Mouse (Mus musculus) ES-E14 (cell line): ENCODE measurements at regions not wholly inside any gene's neighbourhood (a gene's known extent, or its start where the extent isn't known, plus 50 kb on each side); places are given as distances from the start of the nearest gene placed in this dataset.

Source experiments
- DNase-seq: peaks from one replicate; pipeline ENCODE4 v3.0.0-alpha.2; 2013; ENCODE audit warnings: low read depth, low spot score
- H3K27ac ChIP-seq: 2 replicates; pipeline ENCODE4 v1.5.1; 2012; ENCODE audit warnings: low read depth, mild to moderate bottlenecking, low read length, moderate library complexity, mixed read lengths; ENCODE audit not compliant: poor library complexity, insufficient read depth, severe bottlenecking
- H3K36me3 ChIP-seq: 2 replicates; pipeline ENCODE4 v1.6.1; 2012; ENCODE audit warnings: mild to moderate bottlenecking, low read length, moderate library complexity, mixed read lengths; ENCODE audit not compliant: control insufficient read depth, poor library complexity, insufficient read depth, severe bottlenecking
- H3K4me1 ChIP-seq, 2 experiments: fragments of 150-350 bp in 1 of 2; sonication (generic) in 1 of 2; 2 replicates each; pipeline ENCODE4 v1.6.1; 2012; ENCODE audit warnings: low read length in 2 of 2, mild to moderate bottlenecking in 1 of 2, mixed read lengths in 1 of 2; ENCODE audit not compliant: control insufficient read depth in 2 of 2, insufficient read depth in 2 of 2, poor library complexity in 1 of 2
- H3K4me3 ChIP-seq, 2 experiments: fragments of 150-350 bp in 1 of 2; sonication (generic) in 1 of 2; 2 replicates each; pipeline ENCODE4 v1.5.1; 2012; ENCODE audit warnings: low read length in 2 of 2, low read depth in 1 of 2, mild to moderate bottlenecking in 1 of 2, mixed read lengths in 1 of 2; ENCODE audit not compliant: insufficient read depth in 1 of 2, poor library complexity in 1 of 2, severe bottlenecking in 1 of 2
- H3K9ac ChIP-seq: 2 replicates; pipeline ENCODE4 v1.6.1; 2012; ENCODE audit warnings: low read depth, mild to moderate bottlenecking, low read length, mixed read lengths; ENCODE audit not compliant: poor library complexity, insufficient read depth, severe bottlenecking
- H3K9me3 ChIP-seq: fragments of 150-350 bp; sonication (generic); 2 replicates; pipeline ENCODE4 v1.6.1; 2012; ENCODE audit warnings: low read depth, mild to moderate bottlenecking, low read length; ENCODE audit not compliant: control insufficient read depth, insufficient read depth
- CHD2 ChIP-seq: IDR thresholded peaks from 2 replicates; pipeline ENCODE4 v1.6.1; 2014; ENCODE audit warnings: mild to moderate bottlenecking, low read depth, low read length, inconsistent platforms
- HCFC1 ChIP-seq: IDR thresholded peaks from 2 replicates; pipeline ENCODE4 v1.6.1; 2012; ENCODE audit warnings: low read length, inconsistent platforms, borderline replicate concordance; ENCODE audit not compliant: insufficient read depth
- MAFK ChIP-seq: IDR thresholded peaks from 2 replicates; pipeline ENCODE4 v1.6.1; 2014; ENCODE audit warnings: mild to moderate bottlenecking, low read depth, low read length, inconsistent platforms; ENCODE audit not compliant: insufficient read depth
- ZC3H11A ChIP-seq: IDR thresholded peaks from 2 replicates; pipeline ENCODE4 v1.6.1; 2012; ENCODE audit warnings: low read depth, mild to moderate bottlenecking, inconsistent platforms, low read length, borderline replicate concordance
- ZNF384 ChIP-seq: IDR thresholded peaks from 2 replicates; pipeline ENCODE4 v1.6.1; 2012; ENCODE audit warnings: low read depth, low read length, inconsistent platforms
- in situ Hi-C, 2 experiments: fragments of 600-800 bp; cut with MboI; formaldehyde crosslinking; loops; one replicate each; pipeline ENCODE4 v1.15.1; 2025; ENCODE audit warnings: low sequenced_read_pairs in 2 of 2, inconsistent platforms in 1 of 2; ENCODE audit not compliant: unreplicated experiment in 2 of 2

- Histone ChIP-seq H3K36me3 (no peaks in the 10 kb centered on the region), H3K4me3 (no peak overlapping the region), H3K27ac (no peak overlapping the region), H3K9me3 (no peaks in the 10 kb centered on the region), H3K4me1 (no peaks in the 10 kb centered on the region), H3K9ac (no peak overlapping the region)
- TF ChIP-seq ZNF384 = no peak
- TF ChIP-seq ZC3H11A = no peak
- TF ChIP-seq MAFK = no peak
- TF ChIP-seq HCFC1 = no peak
- TF ChIP-seq CHD2 = no peak
- DNase-seq = no peak
- in situ Hi-C loops = no loop called here
Measured at GRCm38 (mm10) chr6:6384971-6385370, 168.0 kb upstream of the Slc25a13 start.

GRCm38 (mm10) chr6:6384441-6384840 lies 167.5 kb upstream of the Slc25a13 start:
- Histone ChIP-seq H3K36me3 (no peaks in the 10 kb centered on the region), H3K9me3 (no peaks in the 10 kb centered on the region), H3K27ac (no peak overlapping the region), H3K4me1 (no peaks in the 10 kb centered on the region), H3K4me3 (no peak overlapping the region), H3K9ac (no peak overlapping the region)
- no peak for DNase-seq
- in situ Hi-C loops = no loop called here
- TF ChIP-seq MAFK (no peak), ZNF384 (no peak), ZC3H11A (no peak), CHD2 (no peak), HCFC1 (no peak)

GRCm38 (mm10) chr6:6372421-6372820 lies 155.4 kb upstream of the Slc25a13 start:
- H3K36me3 ChIP-seq = no peaks in the 10 kb centered on the region
- TF ChIP-seq MAFK (no peak), CHD2 (no peak), ZNF384 (no peak)
- H3K27ac ChIP-seq = no peak overlapping the region
- in situ Hi-C loops = no loop called here
- no peak overlapping the region for H3K9ac ChIP-seq
- no peak for DNase-seq
- H3K4me3 ChIP-seq = no peak overlapping the region
- no peaks in the 10 kb centered on the region for H3K9me3 ChIP-seq
- no peaks in the 10 kb centered on the region for H3K4me1 ChIP-seq

- TF ChIP-seq CHD2 (no peak), ZNF384 (no peak), MAFK (no peak), ZC3H11A (no peak), HCFC1 (no peak)
- H3K36me3 ChIP-seq = no peaks in the 10 kb centered on the region
- H3K9ac ChIP-seq = no peak overlapping the region
- H3K4me3 ChIP-seq = no peak overlapping the region
- in situ Hi-C loops = no loop called here
- no peak overlapping the region for H3K27ac ChIP-seq
- H3K9me3 ChIP-seq = no peaks in the 10 kb centered on the region
- no peak for DNase-seq
- H3K4me1 ChIP-seq = no peaks in the 10 kb centered on the region
Measured at GRCm38 (mm10) chr6:6371444-6372093, 154.6 kb upstream of the Slc25a13 start.

GRCm38 (mm10) chr6:6364037-6364436 lies 147.1 kb upstream of the Slc25a13 start:
- Histone ChIP-seq H3K4me3 (no peak overlapping the region), H3K9me3 (no peaks in the 10 kb centered on the region), H3K36me3 (no peaks in the 10 kb centered on the region), H3K4me1 (no peaks in the 10 kb centered on the region), H3K27ac (no peak overlapping the region), H3K9ac (no peak overlapping the region)
- in situ Hi-C loops = no loop called here
- DNase-seq = no peak
- no peak for TF ChIP-seq ZNF384
- no peak for TF ChIP-seq MAFK
- TF ChIP-seq HCFC1 = no peak
- no peak for TF ChIP-seq ZC3H11A
- TF ChIP-seq CHD2 = no peak
